Mouse (Mus musculus) kidney, embryonic 15.5 days (tissue): ENCODE measurements around the gene 1190005I06Rik. TPM values are rescaled to one million over a fixed set of nuclear protein-coding genes. Genes with fewer than 3 reads are reported as not detected.

Experiments used
- ATAC-seq: fragments of 200-750 bp; cut with Nextera tagmentation; replicated peaks from 2 replicates; pipeline ENCODE4 v1.8.0; 2017; ENCODE audit warnings: moderate TSS enrichment; ENCODE audit not compliant: low FRiP score
- H3K27ac ChIP-seq: fragments of 300-500 bp; sonication (generic); 2 replicates; pipeline ENCODE4 v1.5.1; 2015; ENCODE audit warnings: mild to moderate bottlenecking, inconsistent platforms
- H3K27me3 ChIP-seq: fragments of 300-500 bp; sonication (generic); 2 replicates; pipeline ENCODE4 v1.6.1; 2015; ENCODE audit warnings: inconsistent platforms
- H3K36me3 ChIP-seq: fragments of 300-500 bp; sonication (generic); 2 replicates; pipeline ENCODE4 v1.6.1; 2015; ENCODE audit warnings: inconsistent platforms
- H3K4me1 ChIP-seq: fragments of 300-500 bp; sonication (generic); 2 replicates; pipeline ENCODE4 v1.6.1; 2015; ENCODE audit warnings: inconsistent platforms
- H3K4me2 ChIP-seq: fragments of 300-500 bp; sonication (generic); 2 replicates; pipeline ENCODE4 v1.6.1; 2015; ENCODE audit warnings: moderate library complexity, mild to moderate bottlenecking, inconsistent platforms
- H3K4me3 ChIP-seq: fragments of 300-500 bp; sonication (generic); replicated peaks from 2 replicates; pipeline ENCODE4 v1.5.1; 2015; ENCODE audit warnings: mild to moderate bottlenecking, inconsistent platforms
- H3K9ac ChIP-seq: fragments of 300-500 bp; sonication (generic); 2 replicates; pipeline ENCODE4 v1.6.1; 2015; ENCODE audit warnings: mild to moderate bottlenecking, inconsistent platforms
- H3K9me3 ChIP-seq: fragments of 300-500 bp; sonication (generic); replicated peaks from 2 replicates; pipeline ENCODE4 v1.6.1; 2016; ENCODE audit warnings: inconsistent platforms
- WGBS: fragments of 180-500 bp; shearing (Covaris S2); methylation state at CpG from one replicate; pipeline ENCODE4 v1.1.7; 2015; ENCODE audit warnings: mixed read lengths; 5-methylcytosine and 5-hydroxymethylcytosine counted together
- polyA plus RNA-seq: library from polyadenylated mRNA; unstranded; fragments of >200 nt; fragmentation: Nextera tagmentation; extraction: Ambion mirVana; gene quantifications from 2 replicates; pipeline ENCODE4 v1.2.1, GENCODE M21; 2015

1190005I06Rik gene
- polyA plus RNA-seq, 1 experiment from 2014 or later: 4.0 TPM

- H3K36me3 ChIP-seq: peaks cover 73% of the 10 kb centered on the region
- 96% methylated on average over 37 of the region's 37 CpGs for WGBS
- H3K4me2 ChIP-seq: no peak overlapping the region
- no peaks in the 10 kb centered on the region for H3K9me3 ChIP-seq
- no peak overlapping the region for H3K4me3 ChIP-seq
- H3K27me3 ChIP-seq: no peaks in the 10 kb centered on the region
- peaks cover 40% of the 10 kb centered on the region for H3K4me1 ChIP-seq
- ATAC-seq: no peak
- no peak overlapping the region for H3K27ac ChIP-seq
- no peak overlapping the region for H3K9ac ChIP-seq
These were observed 79.2 kb downstream of the 1190005I06Rik start for GRCm38 (mm10) chr8:120568164-120568798.

GRCm38 (mm10) chr8:120567731-120568130, 79.7 kb downstream of the 1190005I06Rik start:
- Histone ChIP-seq H3K36me3 (peaks cover 67% of the 10 kb centered on the region), H3K27me3 (no peaks in the 10 kb centered on the region), H3K4me3 (no peak overlapping the region), H3K4me2 (no peak overlapping the region), H3K27ac (no peak overlapping the region), H3K9ac (no peak overlapping the region), H3K4me1 (peaks cover 40% of the 10 kb centered on the region), H3K9me3 (no peaks in the 10 kb centered on the region)
- 95% methylated on average over 17 of the region's 17 CpGs for WGBS
- no peak for ATAC-seq

- no peak overlapping the region for H3K9ac ChIP-seq
- no peak overlapping the region for H3K4me3 ChIP-seq
- no peaks in the 10 kb centered on the region for H3K27me3 ChIP-seq
- WGBS: 88% methylated on average over 8 of the region's 8 CpGs
- peaks cover 57% of the 10 kb centered on the region for H3K36me3 ChIP-seq
- H3K9me3 ChIP-seq: no peaks in the 10 kb centered on the region
- H3K27ac ChIP-seq: no peak overlapping the region
- no peak overlapping the region for H3K4me2 ChIP-seq
- H3K4me1 ChIP-seq: peaks cover 46% of the 10 kb centered on the region
- no peak for ATAC-seq
These were observed 80.8 kb downstream of the 1190005I06Rik start for GRCm38 (mm10) chr8:120566681-120567080.

GRCm38 (mm10) chr8:120565151-120565711, 82.2 kb downstream of the 1190005I06Rik start:
- no peaks in the 10 kb centered on the region for H3K9me3 ChIP-seq
- peaks cover 43% of the 10 kb centered on the region for H3K36me3 ChIP-seq
- no peak overlapping the region for H3K4me3 ChIP-seq
- no peak for ATAC-seq
- H3K9ac ChIP-seq: no peak overlapping the region
- H3K27ac ChIP-seq: 0 out of 2 replicates have a peak overlapping the region, but pooled peaks have one; percentile 88
- 27% methylated on average over 7 of the region's 7 CpGs for WGBS
- peaks cover 55% of the 10 kb centered on the region for H3K4me1 ChIP-seq
- no peak overlapping the region for H3K4me2 ChIP-seq
- no peaks in the 10 kb centered on the region for H3K27me3 ChIP-seq

- ATAC-seq: peak; percentile 55
- Histone ChIP-seq H3K9me3 (no peaks in the 10 kb centered on the region), H3K4me2 (peak overlapping the region; percentile 33), H3K36me3 (peaks cover 32% of the 10 kb centered on the region), H3K4me1 (peaks cover 66% of the 10 kb centered on the region), H3K27me3 (no peaks in the 10 kb centered on the region), H3K4me3 (no peak overlapping the region), H3K9ac (no peak overlapping the region), H3K27ac (peak overlapping the region; percentile 88)
- 29% methylated on average over 20 of the region's 20 CpGs for WGBS
These were observed 83.3 kb downstream of the 1190005I06Rik start for GRCm38 (mm10) chr8:120563851-120564837.

GRCm38 (mm10) chr8:120563348-120563724, 84.1 kb downstream of the 1190005I06Rik start:
- H3K27me3 ChIP-seq: no peaks in the 10 kb centered on the region
- no peak overlapping the region for H3K9ac ChIP-seq
- peak overlapping the region; percentile 88 for H3K27ac ChIP-seq
- H3K4me3 ChIP-seq: no peak overlapping the region
- H3K9me3 ChIP-seq: no peaks in the 10 kb centered on the region
- ATAC-seq: peak; percentile 9; the same call in 1 of the 2 replicates
- peaks cover 74% of the 10 kb centered on the region for H3K4me1 ChIP-seq
- peak overlapping the region; percentile 33; the same call in 1 of the 2 replicates for H3K4me2 ChIP-seq
- peaks cover 24% of the 10 kb centered on the region for H3K36me3 ChIP-seq
- 10% methylated on average over 8 of the region's 8 CpGs for WGBS

GRCm38 (mm10) chr8:120562680-120563347, 84.6 kb downstream of the 1190005I06Rik start:
- Histone ChIP-seq H3K27me3 (no peaks in the 10 kb centered on the region), H3K9ac (no peak overlapping the region), H3K4me1 (peaks cover 79% of the 10 kb centered on the region), H3K4me3 (no peak overlapping the region), H3K27ac (peak overlapping the region; percentile 88), H3K9me3 (no peaks in the 10 kb centered on the region), H3K36me3 (peaks cover 19% of the 10 kb centered on the region), H3K4me2 (0 out of 2 replicates have a peak overlapping the region, but pooled peaks have one; percentile 7)
- 71% methylated on average over 18 of the region's 18 CpGs for WGBS
- ATAC-seq: 0 out of 2 replicates have a peak, but pooled peaks have one; percentile 4

- Histone ChIP-seq H3K4me1 (peaks cover 89% of the 10 kb centered on the region), H3K4me3 (no peak overlapping the region), H3K9me3 (no peaks in the 10 kb centered on the region), H3K4me2 (no peak overlapping the region), H3K27ac (0 out of 2 replicates have a peak overlapping the region, but pooled peaks have one; percentile 88), H3K27me3 (no peaks in the 10 kb centered on the region), H3K9ac (no peak overlapping the region), H3K36me3 (peaks cover 9% of the 10 kb centered on the region)
- ATAC-seq: no peak
- WGBS: 80% methylated on average over 22 of the region's 22 CpGs
These were observed 85.6 kb downstream of the 1190005I06Rik start for GRCm38 (mm10) chr8:120561539-120562435.

- Histone ChIP-seq H3K9ac (no peak overlapping the region), H3K27ac (no peak overlapping the region), H3K27me3 (no peaks in the 10 kb centered on the region), H3K4me2 (no peak overlapping the region), H3K4me1 (peaks cover 99% of the 10 kb centered on the region), H3K36me3 (no peaks in the 10 kb centered on the region), H3K4me3 (no peak overlapping the region), H3K9me3 (no peaks in the 10 kb centered on the region)
- 72% methylated on average over 5 of the region's 5 CpGs for WGBS
- ATAC-seq: no peak
These were observed 86.9 kb downstream of the 1190005I06Rik start for GRCm38 (mm10) chr8:120560535-120560934.

- no peak overlapping the region for H3K27ac ChIP-seq
- no peak overlapping the region for H3K4me3 ChIP-seq
- H3K9me3 ChIP-seq: no peaks in the 10 kb centered on the region
- no peak overlapping the region for H3K9ac ChIP-seq
- ATAC-seq: no peak
- WGBS: 44% methylated on average over 11 of the region's 11 CpGs
- no peaks in the 10 kb centered on the region for H3K27me3 ChIP-seq
- no peak overlapping the region for H3K4me2 ChIP-seq
- H3K36me3 ChIP-seq: peaks cover 6% of the 10 kb centered on the region
- H3K4me1 ChIP-seq: peaks cover 99% of the 10 kb centered on the region
These were observed 87.8 kb downstream of the 1190005I06Rik start for GRCm38 (mm10) chr8:120559654-120560053.
